Mouse (Mus musculus): ENCODE measurements around the gene Rpl27. TPM values are rescaled to one million over a fixed set of nuclear protein-coding genes. Genes with fewer than 3 reads are reported as not detected.
"Not testable (repeated sequence)": the region's sequence is repeated elsewhere in the genome, so short reads cannot be mapped to it uniquely, and the experiment has no call there.

The Rpl27 gene
- total RNA-seq, 2 experiments from 2014 or later, result 108 to 239 TPM

GRCm38 (mm10) chr11:101465869-101466551 lies 23.9 kb downstream of the Rpl27 start, which contains the start of gene Vat1:
Gene Vat1, minus strand, starts transcription at chr11:101466230.
- ATAC-seq (replicated peaks; ENCODE audit: low FRiP score, poor library complexity, severe bottlenecking), result peak; percentile 32; the same call in 1 of the 2 replicates

GRCm38 (mm10) chr11:101466552-101466950 lies 24.5 kb downstream of the Rpl27 start:
- not testable (repeated sequence) for ATAC-seq (replicated peaks; ENCODE audit: low FRiP score, poor library complexity, severe bottlenecking)

DNA sequence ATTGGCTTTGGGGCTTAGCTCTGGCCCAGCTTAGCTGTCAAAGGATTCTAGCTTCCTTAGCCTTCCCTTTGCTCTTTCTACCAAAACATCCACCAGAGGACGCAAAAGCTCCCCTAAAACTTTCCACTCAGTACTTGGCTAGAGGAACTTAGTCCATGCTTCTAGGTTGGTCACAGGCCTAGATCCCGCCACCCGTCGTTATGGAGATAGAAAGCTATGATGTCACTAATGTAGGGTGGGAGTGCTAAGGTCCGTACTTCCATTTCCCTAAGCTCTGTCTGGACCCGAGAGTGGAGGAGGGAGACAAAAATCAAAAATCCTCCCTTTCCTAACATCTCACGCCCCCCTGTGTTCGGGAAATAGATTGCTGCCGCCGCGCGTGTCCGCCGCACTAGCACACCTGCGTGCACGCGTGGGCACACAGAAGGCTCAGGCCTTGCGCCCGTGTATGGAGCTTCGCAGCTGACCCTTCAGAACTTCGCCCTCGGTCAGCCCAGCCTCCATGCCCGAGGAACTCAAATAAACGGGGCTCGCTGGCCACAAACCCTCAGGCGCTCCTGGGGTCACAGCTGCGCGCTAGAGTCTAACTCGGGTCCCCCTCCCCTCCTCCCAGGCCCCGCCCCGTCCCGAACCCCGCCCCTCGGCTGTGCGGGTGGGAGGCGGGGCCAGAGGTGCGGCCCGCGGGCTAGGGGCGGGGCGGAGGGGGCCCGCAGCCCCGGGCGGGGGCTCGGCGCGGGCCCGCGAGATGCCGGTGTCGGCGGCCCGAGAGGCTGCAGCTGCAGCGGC lies 25.6 kb downstream of the Rpl27 start:
- peak; percentile 23; the same call in 1 of the 2 replicates for ATAC-seq (replicated peaks; ENCODE audit: low FRiP score, poor library complexity, severe bottlenecking)

GRCm38 (mm10) chr11:101468263-101468688 lies 26.2 kb downstream of the Rpl27 start:
- ATAC-seq (replicated peaks; ENCODE audit: low FRiP score, poor library complexity, severe bottlenecking), result no peak

DNA sequence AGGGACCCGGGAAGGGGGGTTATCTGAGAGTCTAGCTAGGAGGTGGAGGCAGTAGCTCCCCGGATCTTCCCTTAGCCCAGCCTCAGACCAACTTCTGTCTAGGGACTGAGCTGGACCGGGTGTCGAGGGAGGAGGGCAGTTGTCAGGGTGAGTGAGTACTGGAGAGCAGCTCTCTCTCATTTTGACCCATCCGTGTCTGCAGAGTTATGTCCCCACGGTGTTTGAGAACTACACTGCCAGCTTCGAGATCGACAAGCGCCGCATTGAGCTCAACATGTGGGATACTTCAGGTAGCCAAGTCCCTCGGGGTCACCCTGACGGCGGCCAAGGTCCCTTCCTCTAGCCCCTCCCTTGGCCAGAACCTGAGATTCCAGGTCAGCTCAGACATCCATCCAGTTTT lies 26.6 kb downstream of the Rpl27 start:
- ATAC-seq (replicated peaks; ENCODE audit: low FRiP score, poor library complexity, severe bottlenecking), result no peak

DNA sequence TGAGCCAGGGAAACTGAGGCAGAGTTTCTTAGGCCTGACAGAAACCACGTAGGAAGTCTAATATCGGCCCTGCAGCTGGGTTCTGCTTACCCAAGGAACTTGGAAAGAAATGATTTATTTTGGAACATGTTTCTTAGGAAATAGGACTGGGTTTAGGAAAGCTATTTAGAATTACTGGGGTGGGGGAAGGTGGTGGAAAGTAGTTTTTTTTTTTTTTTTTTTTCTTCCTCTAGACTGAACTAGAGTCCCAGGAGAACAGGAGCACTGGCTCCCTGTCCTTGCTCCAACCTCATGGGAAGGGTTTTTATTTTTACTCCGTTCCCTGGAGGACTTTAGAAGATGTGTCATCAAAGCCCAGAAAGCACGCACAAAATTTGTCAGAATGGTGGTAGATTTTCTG lies 27.1 kb downstream of the Rpl27 start:
- no peak for ATAC-seq (replicated peaks; ENCODE audit: low FRiP score, poor library complexity, severe bottlenecking)

DNA sequence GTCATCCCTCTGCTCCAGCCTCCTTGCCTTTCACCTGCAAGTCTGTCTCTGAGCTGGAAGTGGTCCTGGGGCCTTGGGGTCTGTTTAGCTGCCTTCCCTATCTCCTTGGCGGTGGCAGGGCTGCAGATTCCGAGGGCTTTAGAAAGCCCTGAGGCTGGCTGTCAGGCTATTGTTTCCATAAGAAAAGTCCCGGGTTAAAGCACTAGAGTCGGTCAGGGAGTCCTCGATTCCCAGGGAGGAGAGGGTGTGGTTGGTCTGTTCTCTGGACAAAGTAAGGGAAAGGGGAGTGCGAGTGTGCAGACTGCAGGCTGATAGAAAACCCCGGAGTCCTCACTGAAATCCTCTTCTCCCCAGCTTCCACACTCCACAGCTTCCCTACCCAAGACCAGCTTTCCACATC lies 28.1 kb downstream of the Rpl27 start:
- ATAC-seq (replicated peaks; ENCODE audit: low FRiP score, poor library complexity, severe bottlenecking), result no peak

DNA sequence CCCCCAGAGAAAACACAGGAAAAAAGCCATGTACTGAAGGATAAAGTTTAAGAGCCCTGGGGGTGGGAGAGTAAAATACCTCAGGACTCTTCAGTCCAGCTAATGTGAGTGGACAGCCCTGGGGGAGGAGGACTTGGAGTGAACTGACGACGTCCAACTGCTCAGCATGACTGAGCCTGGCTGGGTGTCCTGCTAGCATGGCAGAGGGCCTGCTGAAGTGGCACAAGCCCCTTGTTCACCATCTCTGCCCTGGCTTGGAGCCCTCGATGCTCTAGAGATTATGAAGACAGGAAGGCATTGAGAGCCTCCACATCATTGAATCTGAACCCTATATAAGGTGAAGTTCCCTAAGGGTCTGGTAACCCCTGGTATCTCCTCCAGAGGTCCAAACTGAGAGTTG lies 29.8 kb downstream of the Rpl27 start:
- no peak for ATAC-seq (replicated peaks; ENCODE audit: low FRiP score, poor library complexity, severe bottlenecking)

DNA sequence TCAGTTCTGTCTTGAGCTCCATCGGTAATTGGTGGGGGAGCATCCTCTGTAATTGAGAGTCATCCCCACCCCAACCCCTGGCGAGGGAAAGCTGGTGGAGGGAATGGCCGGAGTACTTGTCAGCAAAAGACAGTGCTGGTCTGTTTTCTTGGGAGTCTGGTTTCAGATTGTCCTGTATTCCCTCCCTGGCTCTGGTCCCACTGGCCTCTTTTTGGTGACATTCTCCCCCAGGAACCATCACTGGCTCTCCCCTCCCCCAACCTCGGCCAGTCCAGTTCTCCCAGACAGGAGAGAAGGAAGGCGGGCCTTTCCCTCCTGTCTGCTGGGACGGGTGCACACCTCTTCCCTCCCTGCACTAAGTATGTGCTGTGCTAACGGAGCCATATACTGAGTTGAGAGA lies 30.2 kb downstream of the Rpl27 start:
- no peak for ATAC-seq (replicated peaks; ENCODE audit: low FRiP score, poor library complexity, severe bottlenecking)

DNA sequence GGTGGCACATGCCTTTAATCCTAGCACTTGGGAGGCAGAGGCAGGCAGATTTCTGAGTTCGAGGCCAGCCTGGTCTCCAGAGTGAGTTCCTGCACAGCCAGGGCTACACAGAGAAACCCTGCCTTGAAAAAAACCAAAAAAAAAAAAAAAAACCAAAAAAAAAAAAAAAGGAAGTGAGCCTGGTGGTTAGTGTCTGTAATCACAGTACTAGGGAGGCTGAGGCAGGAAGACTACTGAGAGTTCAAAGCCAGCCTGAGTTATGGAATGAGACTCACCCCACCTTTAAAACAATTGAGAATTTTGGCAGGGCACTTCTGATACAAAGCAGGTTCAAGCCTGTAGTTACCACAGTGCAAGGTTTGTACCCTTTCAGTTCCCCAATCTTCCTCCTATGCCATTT lies 31.6 kb downstream of the Rpl27 start:
- ATAC-seq (replicated peaks; ENCODE audit: low FRiP score, poor library complexity, severe bottlenecking), result not testable (repeated sequence)

DNA sequence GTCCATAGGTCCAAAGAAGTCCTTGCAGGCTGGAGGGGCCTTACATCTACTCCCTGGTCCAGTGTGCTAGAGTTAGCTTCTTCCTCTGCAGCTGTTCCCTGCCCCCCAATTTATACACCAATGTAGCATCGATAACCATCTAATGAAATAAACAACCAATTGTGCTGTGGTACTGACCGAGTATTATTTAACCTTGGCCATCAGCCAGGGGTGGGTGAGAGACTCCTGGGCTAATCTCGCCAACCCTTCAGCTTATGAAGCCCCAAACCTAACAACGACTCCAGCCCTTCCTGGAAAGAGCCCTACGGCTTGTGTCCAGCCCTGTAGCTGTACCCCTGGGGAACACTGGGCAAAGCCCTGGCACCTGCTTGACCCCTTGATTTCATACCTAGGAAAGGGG lies 32.2 kb downstream of the Rpl27 start:
- no peak for ATAC-seq (replicated peaks; ENCODE audit: low FRiP score, poor library complexity, severe bottlenecking)

- not testable (repeated sequence) for ATAC-seq (replicated peaks; ENCODE audit: low FRiP score, poor library complexity, severe bottlenecking)
These were observed 34.3 kb downstream of the Rpl27 start for GRCm38 (mm10) chr11:101476361-101476760.

GRCm38 (mm10) chr11:101477194-101477551 lies 35.1 kb downstream of the Rpl27 start:
- no peak for ATAC-seq (replicated peaks; ENCODE audit: low FRiP score, poor library complexity, severe bottlenecking)

- ATAC-seq (replicated peaks; ENCODE audit: low FRiP score, poor library complexity, severe bottlenecking), result no peak
These were observed 35.6 kb downstream of the Rpl27 start for GRCm38 (mm10) chr11:101477552-101478211.

DNA sequence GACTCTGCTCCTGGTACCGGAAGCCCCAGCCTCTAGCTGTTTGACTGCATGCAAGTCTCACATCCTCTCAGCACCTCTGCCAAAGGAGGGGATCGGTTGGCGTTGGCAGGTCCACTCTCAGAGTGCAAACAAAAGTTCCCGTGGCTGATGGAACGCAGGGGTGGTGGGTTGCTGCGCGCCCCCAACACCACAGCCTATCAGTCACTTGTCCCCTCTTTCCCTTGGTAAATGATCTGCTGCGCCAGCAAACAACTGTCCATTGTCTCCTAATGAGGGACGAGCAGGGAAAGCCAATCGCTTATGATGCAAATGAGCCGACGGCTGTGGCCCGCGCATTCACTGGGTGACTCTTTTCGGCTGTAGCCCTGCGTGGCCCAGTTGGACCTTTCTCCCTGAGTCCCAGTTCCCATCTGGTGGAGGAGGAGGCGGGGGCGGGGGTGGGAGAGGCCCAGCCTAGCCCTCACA lies 37.1 kb downstream of the Rpl27 start:
- no peak for ATAC-seq (replicated peaks; ENCODE audit: low FRiP score, poor library complexity, severe bottlenecking)

GRCm38 (mm10) chr11:101480912-101481311 lies 38.8 kb downstream of the Rpl27 start:
- no peak for ATAC-seq (replicated peaks; ENCODE audit: low FRiP score, poor library complexity, severe bottlenecking)

DNA sequence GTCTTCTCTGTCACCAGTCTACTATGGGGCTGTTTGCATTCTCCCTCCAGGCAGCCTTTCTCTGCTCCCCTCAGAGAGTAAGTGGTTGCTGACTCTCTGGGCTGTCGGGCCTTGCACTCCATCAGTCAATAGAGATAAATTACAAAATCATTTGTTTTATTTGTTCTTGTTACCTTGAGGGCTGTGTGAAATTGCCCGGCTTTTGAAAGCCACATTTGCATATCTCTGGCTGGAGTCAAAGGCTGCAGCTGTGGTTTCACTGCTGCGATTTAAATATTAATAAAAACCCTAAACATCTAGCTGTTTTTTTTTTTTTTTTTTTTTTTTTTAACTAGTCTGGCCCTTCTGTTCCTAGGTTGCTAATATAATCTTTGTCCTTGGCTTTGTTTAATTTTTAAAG lies 41.7 kb downstream of the Rpl27 start:
- no peak for ATAC-seq (replicated peaks; ENCODE audit: low FRiP score, poor library complexity, severe bottlenecking)

DNA sequence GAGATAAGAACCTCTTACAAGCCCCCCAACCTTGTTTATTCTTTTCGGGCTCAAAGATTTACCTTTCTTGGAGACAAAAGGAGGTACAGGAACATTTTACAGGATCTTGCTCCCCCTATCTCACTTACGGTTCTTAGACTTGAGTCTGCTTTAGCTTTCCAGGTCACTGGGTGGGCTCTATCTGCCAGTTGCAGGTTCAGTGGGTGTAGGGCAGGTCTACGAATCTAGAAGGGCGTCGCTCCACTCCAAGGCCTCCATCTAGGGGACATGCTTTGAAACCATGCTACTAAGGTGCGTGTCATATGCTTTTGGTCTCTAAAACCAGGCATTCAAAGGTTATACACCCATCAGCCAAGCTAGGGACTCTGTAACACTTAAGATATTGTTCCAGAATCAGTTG lies 42.1 kb downstream of the Rpl27 start:
- no peak for ATAC-seq (replicated peaks; ENCODE audit: low FRiP score, poor library complexity, severe bottlenecking)

DNA sequence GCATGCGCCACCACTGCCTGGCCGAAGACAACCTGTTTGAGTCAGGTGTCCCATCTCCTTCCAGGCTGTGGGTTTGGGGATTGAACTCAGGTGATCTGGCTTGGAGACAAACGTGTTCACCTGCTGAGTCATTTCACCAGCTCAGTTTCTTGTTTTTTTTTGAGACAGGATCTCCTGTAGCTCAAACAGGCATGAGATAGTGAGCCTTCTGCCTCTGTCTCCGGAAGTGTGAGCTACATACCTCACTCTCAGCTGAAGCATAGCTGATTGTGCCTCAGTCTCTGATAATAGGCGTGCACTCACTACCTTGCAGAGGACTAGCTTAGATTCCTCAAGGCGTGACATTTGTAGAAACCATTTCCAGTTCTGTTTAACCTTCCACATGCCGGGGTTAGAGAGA lies 42.7 kb downstream of the Rpl27 start:
- ATAC-seq (replicated peaks; ENCODE audit: low FRiP score, poor library complexity, severe bottlenecking), result no peak

- peak; percentile 85 for ATAC-seq (replicated peaks; ENCODE audit: low FRiP score, poor library complexity, severe bottlenecking)
These were observed 43.5 kb downstream of the Rpl27 start for GRCm38 (mm10) chr11:101485509-101486028.

All from erythroblast, adult 5-6 weeks (primary cell).